Mouse (Mus musculus) heart, postnatal 0 days (tissue): Measurements from ENCODE around the gene Epb41. TPM values are rescaled to one million over a fixed set of nuclear protein-coding genes. Genes with fewer than 3 reads are reported as not detected.

ENCODE experiments used
- ATAC-seq: fragments of 200-750 bp; cut with Nextera tagmentation; 2 replicates; pipeline ENCODE4 v1.8.0; 2017; ENCODE audit warnings: low read depth, moderate number of reproducible peaks, moderate library complexity; ENCODE audit not compliant: insufficient read depth
- DNase-seq: peaks from one replicate; pipeline ENCODE4 v3.0.0-alpha.2; 2016; ENCODE audit warnings: low spot score
- H3K27ac ChIP-seq: fragments of 300-500 bp; sonication (generic); 2 replicates; pipeline ENCODE4 v1.5.1; 2014; ENCODE audit warnings: low read depth, mild to moderate bottlenecking
- H3K27me3 ChIP-seq: fragments of 300-500 bp; sonication (generic); 2 replicates; pipeline ENCODE4 v1.6.1; 2014; ENCODE audit warnings: low read length, mixed read lengths; ENCODE audit not compliant: control insufficient read depth, insufficient read depth
- H3K36me3 ChIP-seq: fragments of 300-500 bp; sonication (generic); replicated peaks from 2 replicates; pipeline ENCODE4 v1.6.1; 2014; ENCODE audit warnings: low read length, mixed read lengths; ENCODE audit not compliant: control insufficient read depth, insufficient read depth
- H3K4me1 ChIP-seq: fragments of 300-500 bp; sonication (generic); 2 replicates; pipeline ENCODE4 v1.6.1; 2014; ENCODE audit warnings: antibody characterized with exemption; ENCODE audit not compliant: control insufficient read depth, insufficient read depth
- H3K4me2 ChIP-seq: fragments of 300-500 bp; sonication (generic); 2 replicates; pipeline ENCODE4 v1.6.1; 2014; ENCODE audit warnings: low read depth, mild to moderate bottlenecking, low read length, moderate library complexity
- H3K4me3 ChIP-seq: fragments of 300-500 bp; sonication (generic); 2 replicates; pipeline ENCODE4 v1.5.1; 2014; ENCODE audit warnings: low read depth, low read length
- H3K9ac ChIP-seq: fragments of 300-500 bp; sonication (generic); replicated peaks from 2 replicates; pipeline ENCODE4 v1.6.1; 2014; ENCODE audit warnings: low read depth, low read length, mixed read lengths
- H3K9me3 ChIP-seq: fragments of 300-500 bp; sonication (generic); replicated peaks from 2 replicates; pipeline ENCODE4 v1.6.1; 2016; ENCODE audit warnings: low read length; ENCODE audit not compliant: control insufficient read depth
- CTCF ChIP-seq: IDR thresholded peaks from 2 replicates; pipeline ENCODE4 v1.5.1; 2016; ENCODE audit warnings: antibody characterized with exemption, control low read depth, low read depth
- EP300 ChIP-seq: IDR thresholded peaks from 2 replicates; pipeline ENCODE4 v1.6.1; 2016; ENCODE audit warnings: antibody characterized with exemption, low read depth
- WGBS: fragments of 180-500 bp; shearing (Covaris S2); extraction: QIAGEN DNeasy Blood & Tissue Kit; methylation state at CpG from one replicate; pipeline ENCODE4 v1.1.7; 2014; 5-methylcytosine and 5-hydroxymethylcytosine counted together
- polyA plus RNA-seq: library from polyadenylated mRNA; unstranded; fragments of >200 nt; fragmentation: Nextera tagmentation; extraction: Ambion mirVana; gene quantifications from 2 replicates; pipeline ENCODE4 v1.2.1, GENCODE M21; 2015
- total RNA-seq: library from RNA; depleted of rRNA; stranded (reverse); fragments of >200 nt; gene quantifications from 2 replicates; pipeline ENCODE4 v1.2.3, GENCODE M21; 2014; ENCODE audit warnings: low replicate concordance

Gene Epb41
- total and polyA plus RNA-seq, 2 experiments from 2014 or later, result 26.6 to 52.8 TPM

DNA sequence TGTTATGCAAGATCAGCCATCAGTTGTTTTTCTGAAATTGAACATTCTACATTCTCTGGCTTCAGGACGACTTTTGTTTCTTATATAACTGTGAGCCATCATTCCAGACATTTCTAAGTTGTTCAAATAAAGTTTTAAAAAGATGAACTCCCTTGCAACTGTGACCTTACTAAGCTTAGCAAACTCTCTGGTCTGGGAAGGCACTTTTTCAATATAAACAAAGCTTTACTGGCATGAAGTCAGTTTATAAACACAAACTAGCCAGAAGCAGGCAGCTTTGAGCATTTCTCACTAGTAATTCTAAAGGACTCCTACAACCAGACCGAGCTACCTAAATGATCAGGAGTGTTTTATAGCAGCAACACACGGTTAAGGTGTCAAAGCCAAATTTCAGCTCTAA is 118.0 kb downstream of the Epb41 start:
- no peak overlapping the region for H3K27ac ChIP-seq
- no peaks in the 10 kb centered on the region for H3K4me1 ChIP-seq
- 82% methylated on average over 3 of the region's 3 CpGs for WGBS
- no peaks in the 10 kb centered on the region for H3K27me3 ChIP-seq
- TF ChIP-seq CTCF, result no peak
- TF ChIP-seq EP300, result no peak
- H3K4me2 ChIP-seq, result no peak overlapping the region
- no peak for ATAC-seq
- H3K9ac ChIP-seq, result no peak overlapping the region
- no peak overlapping the region for H3K4me3 ChIP-seq
- H3K9me3 ChIP-seq, result no peaks in the 10 kb centered on the region
- peak; percentile 2 for DNase-seq
- H3K36me3 ChIP-seq, result peaks cover 37% of the 10 kb centered on the region

DNA sequence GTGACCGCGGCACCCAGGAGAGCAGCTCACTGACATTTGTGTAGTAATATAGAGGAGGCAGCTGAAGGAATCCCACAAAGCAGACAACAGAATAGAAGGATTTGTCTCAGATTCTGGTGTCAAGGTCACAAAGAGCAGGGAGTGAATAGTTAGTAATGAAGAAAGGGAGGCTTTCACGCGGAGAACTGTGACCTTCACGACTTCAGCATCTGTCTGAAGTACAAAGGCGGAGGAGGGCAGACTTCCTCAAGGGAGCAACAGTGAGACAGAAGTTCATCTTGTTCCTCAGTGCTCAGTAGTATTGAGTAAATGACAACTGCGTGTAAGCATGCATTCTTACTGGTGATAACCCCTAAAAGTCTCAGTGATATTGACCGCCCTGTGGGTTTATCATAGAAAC is 124.5 kb downstream of the Epb41 start:
- no peak overlapping the region for H3K4me3 ChIP-seq
- no peak overlapping the region for H3K9ac ChIP-seq
- H3K4me2 ChIP-seq, result no peak overlapping the region
- DNase-seq (peak; percentile 3), ATAC-seq (no peak)
- peaks cover 17% of the 10 kb centered on the region for H3K36me3 ChIP-seq
- H3K4me1 ChIP-seq, result no peaks in the 10 kb centered on the region
- H3K27ac ChIP-seq, result no peak overlapping the region; the same call in 1 of the 2 replicates
- no peaks in the 10 kb centered on the region for H3K27me3 ChIP-seq
- WGBS, result 55% methylated on average over 8 of the region's 8 CpGs
- H3K9me3 ChIP-seq, result no peaks in the 10 kb centered on the region
- TF ChIP-seq EP300 (no peak), CTCF (no peak)

DNA sequence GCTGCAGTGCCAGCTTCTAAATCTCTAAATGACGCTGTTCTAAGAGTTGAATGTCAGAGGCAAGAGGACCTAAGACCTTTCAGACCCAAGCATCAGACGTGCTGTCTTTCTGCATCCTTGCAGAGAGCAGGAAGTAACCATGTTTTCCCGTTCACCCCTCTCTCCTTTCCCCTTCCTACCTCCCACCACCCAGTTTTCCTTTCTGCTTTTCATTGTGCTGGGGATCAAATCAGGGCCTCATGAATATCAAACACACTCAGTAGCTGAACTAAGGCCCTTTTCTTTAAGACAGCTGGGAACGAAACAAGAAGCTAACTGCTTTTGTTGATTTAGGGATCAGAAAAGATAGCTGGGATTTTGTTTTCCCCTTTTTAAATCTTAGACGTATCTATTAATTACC is 125.2 kb downstream of the Epb41 start:
- H3K9ac ChIP-seq, result no peak overlapping the region
- no peak overlapping the region for H3K27ac ChIP-seq
- H3K27me3 ChIP-seq, result no peaks in the 10 kb centered on the region
- WGBS, result 58% methylated on average over 5 of the region's 5 CpGs
- no peak overlapping the region for H3K4me3 ChIP-seq
- TF ChIP-seq EP300 (no peak), CTCF (no peak)
- no peaks in the 10 kb centered on the region for H3K4me1 ChIP-seq
- H3K9me3 ChIP-seq, result no peaks in the 10 kb centered on the region
- no peak overlapping the region for H3K4me2 ChIP-seq
- DNase-seq (peak; percentile 3), ATAC-seq (no peak)
- peaks cover 10% of the 10 kb centered on the region; the same call in 1 of the 2 replicates for H3K36me3 ChIP-seq

DNA sequence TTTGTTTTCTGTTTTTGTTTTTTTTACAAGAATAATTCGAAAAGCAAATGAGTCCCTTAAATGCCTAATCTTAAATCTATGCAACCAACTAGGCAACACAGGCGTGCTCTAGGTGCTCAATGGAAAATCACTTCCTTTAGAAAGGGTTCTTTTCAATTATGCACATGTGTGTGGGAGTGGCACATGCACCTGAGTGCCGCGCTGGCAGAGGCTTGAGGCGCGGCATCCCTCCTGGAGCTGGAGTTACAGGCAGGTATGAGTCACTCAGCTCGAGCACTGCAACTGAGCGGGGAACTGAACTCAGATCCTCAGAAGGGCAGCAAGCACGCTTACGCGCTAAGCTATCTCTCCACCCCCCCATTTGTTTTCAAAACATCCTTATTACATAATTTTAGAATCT is 127.3 kb downstream of the Epb41 start:
- no peaks in the 10 kb centered on the region for H3K9me3 ChIP-seq
- no peak overlapping the region for H3K9ac ChIP-seq
- WGBS, result 94% methylated on average over 11 of the region's 11 CpGs
- no peak overlapping the region for H3K4me2 ChIP-seq
- H3K4me3 ChIP-seq, result no peak overlapping the region
- no peak overlapping the region for H3K27ac ChIP-seq
- DNase-seq (no peak), ATAC-seq (no peak)
- no peaks in the 10 kb centered on the region for H3K4me1 ChIP-seq
- no peaks in the 10 kb centered on the region; the same call in 1 of the 2 replicates for H3K36me3 ChIP-seq
- TF ChIP-seq EP300, result no peak
- no peak for TF ChIP-seq CTCF
- H3K27me3 ChIP-seq, result no peaks in the 10 kb centered on the region

DNA sequence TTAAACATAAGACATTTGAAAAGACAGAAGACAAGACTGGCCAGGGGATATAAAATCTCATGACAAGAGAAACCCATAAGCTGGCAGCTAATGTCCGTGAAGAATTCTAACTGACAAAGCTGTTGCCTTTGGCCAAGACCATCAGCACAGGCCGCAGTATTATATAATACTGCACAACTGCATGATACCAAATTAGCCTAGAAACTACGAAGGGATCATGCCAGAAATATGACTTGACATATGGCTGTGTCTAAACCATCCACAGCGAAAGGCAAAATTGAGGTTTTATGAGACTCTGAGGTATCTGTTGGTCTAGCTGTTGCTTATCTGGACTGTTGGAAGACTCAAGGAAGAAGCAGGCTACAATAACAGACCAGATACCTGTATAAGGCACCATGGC is 134.3 kb downstream of the Epb41 start:
- no peak overlapping the region for H3K4me3 ChIP-seq
- 95% methylated on average over 4 of the region's 4 CpGs for WGBS
- TF ChIP-seq EP300 (no peak), CTCF (no peak)
- H3K36me3 ChIP-seq, result peaks cover 20% of the 10 kb centered on the region
- no peak overlapping the region for H3K27ac ChIP-seq
- no peaks in the 10 kb centered on the region for H3K4me1 ChIP-seq
- ATAC-seq (no peak), DNase-seq (no peak)
- H3K9me3 ChIP-seq, result no peaks in the 10 kb centered on the region
- no peak overlapping the region for H3K4me2 ChIP-seq
- H3K27me3 ChIP-seq, result no peaks in the 10 kb centered on the region
- no peak overlapping the region for H3K9ac ChIP-seq

DNA sequence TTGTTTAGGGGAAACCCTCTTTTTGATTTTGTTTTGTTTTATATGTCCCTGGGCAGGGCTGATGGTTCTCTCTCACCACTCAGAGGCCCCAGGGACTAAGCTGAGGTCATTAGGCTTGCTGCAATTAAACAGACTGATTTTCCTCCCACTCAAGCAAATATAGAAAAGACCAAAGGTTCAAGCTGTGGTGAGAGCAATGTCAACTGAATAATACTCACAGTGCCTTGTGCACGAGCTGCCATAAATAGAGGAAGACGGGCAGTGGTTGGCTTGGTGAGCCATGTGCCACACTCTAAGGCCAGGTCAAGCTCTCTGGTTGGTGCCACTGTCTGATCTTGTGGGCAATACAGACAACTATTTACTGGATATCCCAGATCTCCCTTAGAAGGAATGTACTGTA is 135.7 kb downstream of the Epb41 start:
- no peak for DNase-seq
- 63% methylated on average over 2 of the region's 2 CpGs for WGBS
- no peak for TF ChIP-seq EP300
- TF ChIP-seq CTCF, result no peak
- no peaks in the 10 kb centered on the region for H3K27me3 ChIP-seq
- no peaks in the 10 kb centered on the region for H3K9me3 ChIP-seq
- H3K27ac ChIP-seq, result no peak overlapping the region
- H3K36me3 ChIP-seq, result peaks cover 33% of the 10 kb centered on the region
- H3K4me2 ChIP-seq, result no peak overlapping the region
- no peak overlapping the region for H3K9ac ChIP-seq
- no peak overlapping the region for H3K4me3 ChIP-seq
- ATAC-seq, result no peak
- H3K4me1 ChIP-seq, result no peaks in the 10 kb centered on the region
